Mouse (Mus musculus) heart, adult 18-20 months (tissue): ENCODE measurements around the gene Slc4a5. TPM values are rescaled to one million over a fixed set of nuclear protein-coding genes. Genes with fewer than 3 reads are reported as not detected.

Source experiments
- DNase-seq, 2 experiments: peaks; one replicate each; pipeline ENCODE4 v3.0.0; 2021 to 2022; ENCODE audit warnings: mixed read lengths in 1 of 2
- total RNA-seq, 2 experiments: library from RNA; stranded (reverse); gene quantifications; 2 replicates each; pipeline ENCODE4 v1.2.3; 2021

The Slc4a5 gene
- total RNA-seq, 2 experiments from 2014 or later, result 0.08 TPM; not detected in 1

GRCm38 (mm10) chr6:83233306-83233705 lies 13.7 kb downstream of the Slc4a5 start:
- no peak for DNase-seq

GRCm38 (mm10) chr6:83234280-83234741 lies 14.7 kb downstream of the Slc4a5 start:
- DNase-seq, result no peak

- no peak for DNase-seq
Measured at GRCm38 (mm10) chr6:83237123-83237522, 17.5 kb downstream of the Slc4a5 start.

- no peak for DNase-seq
Measured at GRCm38 (mm10) chr6:83244422-83245061, 24.9 kb downstream of the Slc4a5 start.

GRCm38 (mm10) chr6:83245134-83245533 lies 25.5 kb downstream of the Slc4a5 start:
- DNase-seq, result peak; percentile 72 to 86

GRCm38 (mm10) chr6:83245997-83246396 lies 26.4 kb downstream of the Slc4a5 start:
- no peak for DNase-seq

GRCm38 (mm10) chr6:83246750-83247149 lies 27.1 kb downstream of the Slc4a5 start:
- DNase-seq, result no peak

GRCm38 (mm10) chr6:83247153-83247552 lies 27.5 kb downstream of the Slc4a5 start:
- DNase-seq, result no peak

- DNase-seq, result no peak
Measured at GRCm38 (mm10) chr6:83254242-83254641, 34.6 kb downstream of the Slc4a5 start.

GRCm38 (mm10) chr6:83264516-83264915 lies 44.9 kb downstream of the Slc4a5 start:
- no peak for DNase-seq

- DNase-seq, result no peak
Measured at GRCm38 (mm10) chr6:83265253-83265652, 45.6 kb downstream of the Slc4a5 start.

GRCm38 (mm10) chr6:83265653-83266052 lies 46.0 kb downstream of the Slc4a5 start:
- DNase-seq, result no peak

GRCm38 (mm10) chr6:83267616-83268015 lies 48.0 kb downstream of the Slc4a5 start:
- DNase-seq, result no peak

- DNase-seq, result peak; percentile 88 to 90
Measured at GRCm38 (mm10) chr6:83268144-83269010, 48.7 kb downstream of the Slc4a5 start.

- peak in 1 of 2 experiments; percentile 46 for DNase-seq
Measured at GRCm38 (mm10) chr6:83273733-83274132, 54.1 kb downstream of the Slc4a5 start.

- no peak for DNase-seq
Measured at GRCm38 (mm10) chr6:83277151-83277550, 57.5 kb downstream of the Slc4a5 start.

GRCm38 (mm10) chr6:83278881-83279280 lies 59.3 kb downstream of the Slc4a5 start:
- peak in 1 of 2 experiments; percentile 40 for DNase-seq

GRCm38 (mm10) chr6:83280256-83280955 lies 60.8 kb downstream of the Slc4a5 start:
- DNase-seq, result no peak

- no peak for DNase-seq
Measured at GRCm38 (mm10) chr6:83300447-83301229, 81.0 kb downstream of the Slc4a5 start.

- DNase-seq, result no peak
Measured at GRCm38 (mm10) chr6:83301294-83301693, 81.7 kb downstream of the Slc4a5 start.

GRCm38 (mm10) chr6:83302264-83302663 lies 82.6 kb downstream of the Slc4a5 start:
- peak; percentile 23 to 42 for DNase-seq

GRCm38 (mm10) chr6:83309017-83309416 lies 89.4 kb downstream of the Slc4a5 start:
- DNase-seq, result no peak
